Mouse (Mus musculus): ENCODE results near the gene Kif14. TPM values are rescaled to one million over a fixed set of nuclear protein-coding genes. Genes with fewer than 3 reads are reported as not detected.

The Kif14 gene
- total and polyA plus RNA-seq, 3 experiments, result 6.5 to 15.8 TPM; not detected in 1

DNA sequence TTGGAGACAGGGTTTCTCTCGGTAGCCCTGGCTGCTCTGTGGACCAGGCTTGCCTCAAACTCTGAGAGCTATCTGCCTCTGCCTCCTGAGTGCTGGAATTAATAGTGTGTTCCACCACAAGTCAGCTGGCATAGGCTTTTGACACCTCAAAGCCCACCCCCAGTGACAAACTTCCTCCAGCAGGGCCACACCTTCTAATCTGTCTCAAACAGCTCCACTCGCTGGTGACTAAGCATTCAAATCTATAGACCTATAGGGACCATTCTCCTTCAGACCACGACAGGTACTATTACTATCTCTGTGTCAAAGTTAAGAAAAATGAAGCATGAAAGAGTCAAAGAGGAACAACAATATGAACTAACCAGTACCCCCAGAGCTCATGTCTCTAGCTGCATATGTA, 66.4 kb downstream of the Kif14 start:
- Histone ChIP-seq H3K27ac (ENCODE audit: control insufficient read depth, low read depth, low read length) (no peak overlapping the region), H3K27me3 (ENCODE audit: control insufficient read depth in 1 of 2, insufficient read depth in 2 of 2, low read length in 2 of 2) (no peaks in the 10 kb centered on the region), H3K4me3 (ENCODE audit: control insufficient read depth in 1 of 2, insufficient read depth in 1 of 2, low read depth in 2 of 2, low read length in 2 of 2) (no peak overlapping the region), H3K9me3 (replicated peaks; ENCODE audit: insufficient read depth, low read length) (no peaks in the 10 kb centered on the region), H3K79me2 (ENCODE audit: control insufficient read depth, insufficient read depth, low read length, poor library complexity) (no peaks in the 10 kb centered on the region), H3K36me3 (ENCODE audit: control insufficient read depth in 1 of 2, insufficient read depth in 2 of 2, low read length in 2 of 2) (0 out of 4 replicates have a peak, but pooled peaks cover 0 to 1% of the 10 kb centered on the region in 2 experiments), H3K4me1 (ENCODE audit: control insufficient read depth in 1 of 2, insufficient read depth in 2 of 2, low read length in 2 of 2) (no peaks in the 10 kb centered on the region), H3K9ac (ENCODE audit: control insufficient read depth, low read depth, low read length, poor library complexity, severe bottlenecking) (no peak overlapping the region)
- no peak for TF ChIP-seq POLR2A (IDR thresholded peaks at IDR 0.05; ENCODE audit: control insufficient read depth in 1 of 2, insufficient read depth in 1 of 2, low read depth in 1 of 2, low read length in 2 of 2, poor library complexity in 1 of 2)
- TF ChIP-seq RCOR1 (IDR thresholded peaks at IDR 0.05; ENCODE audit: low read depth, low read length), result no peak
- TF ChIP-seq CHD1 (IDR thresholded peaks at IDR 0.05; ENCODE audit: low read depth, low read length), result no peak
- no peak for TF ChIP-seq TCF12 (IDR thresholded peaks at IDR 0.05; ENCODE audit: low read depth, low read length)
- no peak for TF ChIP-seq CHD2 (IDR thresholded peaks at IDR 0.05; ENCODE audit: low read length)
- TF ChIP-seq USF1 (IDR thresholded peaks at IDR 0.05; ENCODE audit: low read depth, low read length), result no peak
- no peak for TF ChIP-seq MYC (IDR thresholded peaks at IDR 0.05; ENCODE audit: low read depth, low read length)
- TF ChIP-seq MAX (IDR thresholded peaks at IDR 0.05; ENCODE audit: low read length), result no peak
- TF ChIP-seq EP300 (IDR thresholded peaks at IDR 0.05; ENCODE audit: low read depth in 1 of 2, low read length in 2 of 2), result peak in 1 of 2 experiments; percentile 40; a peak in 1 of 4 replicates
- no peak for TF ChIP-seq ZKSCAN1 (IDR thresholded peaks at IDR 0.05; ENCODE audit: low read depth, low read length)
- no peak for TF ChIP-seq BHLHE40 (IDR thresholded peaks at IDR 0.05; ENCODE audit: borderline replicate concordance, low read depth, low read length)
- peak; percentile 48 for TF ChIP-seq TAL1 (IDR thresholded peaks at IDR 0.05; ENCODE audit: low read length)
- no peak for TF ChIP-seq JUND (IDR thresholded peaks at IDR 0.05; ENCODE audit: low read depth, low read length)
- no peak for TF ChIP-seq ZC3H11A (IDR thresholded peaks at IDR 0.05; ENCODE audit: low read depth, low read length)
- no peak for TF ChIP-seq MAZ (IDR thresholded peaks at IDR 0.05; ENCODE audit: low read depth, low read length)
- peak; percentile 87 for DNase-seq (ENCODE audit: low read depth, low spot score)

DNA sequence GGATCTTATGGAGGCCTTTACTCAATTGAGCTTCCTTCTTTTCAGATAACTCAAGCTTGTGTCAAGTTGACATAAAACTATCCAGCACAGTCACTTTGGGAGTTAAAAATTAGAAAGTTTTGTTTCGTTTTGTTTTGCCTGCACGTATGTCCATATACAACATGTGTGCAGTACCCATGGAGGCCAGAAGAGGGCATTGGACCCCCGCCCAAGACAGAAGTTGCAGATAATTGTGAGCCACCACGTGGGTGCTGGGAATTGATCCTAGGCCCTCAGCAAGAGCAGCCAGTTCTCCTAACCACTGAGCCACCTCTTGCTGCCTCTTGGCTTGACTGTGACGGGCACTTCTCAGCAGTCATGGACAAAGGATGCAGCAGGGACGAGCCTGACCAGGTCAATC, 70.8 kb downstream of the Kif14 start:
- DNase-seq (ENCODE audit: low read depth, low spot score), result peak; percentile 32
- no peak overlapping the region for H3K4me3 ChIP-seq (ENCODE audit: control insufficient read depth in 1 of 2, insufficient read depth in 1 of 2, low read depth in 2 of 2, low read length in 2 of 2)
- no peaks in the 10 kb centered on the region for H3K4me1 ChIP-seq (ENCODE audit: control insufficient read depth in 1 of 2, insufficient read depth in 2 of 2, low read length in 2 of 2)
- H3K36me3 ChIP-seq (ENCODE audit: control insufficient read depth in 1 of 2, insufficient read depth in 2 of 2, low read length in 2 of 2), result no peaks in the 10 kb centered on the region
- no peaks in the 10 kb centered on the region for H3K79me2 ChIP-seq (ENCODE audit: control insufficient read depth, insufficient read depth, low read length, poor library complexity)
- H3K9me3 ChIP-seq (replicated peaks; ENCODE audit: insufficient read depth, low read length), result no peaks in the 10 kb centered on the region
- TF ChIP-seq POLR2AphosphoS5 (IDR thresholded peaks at IDR 0.05; ENCODE audit: borderline replicate concordance, low read depth, low read length) (no peak), CTCF (IDR thresholded peaks at IDR 0.05 in 2 of 3, conservative IDR thresholded peaks at IDR 0.05 in 1 of 3; ENCODE audit: control insufficient read depth in 1 of 3, insufficient read depth in 1 of 3, low read depth in 2 of 3, low read length in 3 of 3, poor library complexity in 1 of 3, severe bottlenecking in 1 of 3) (peak; percentile 21 to 36 (median 28); a peak in 5 of 6 replicates), RCOR1 (IDR thresholded peaks at IDR 0.05; ENCODE audit: low read depth, low read length) (no peak)
- no peak overlapping the region for H3K27ac ChIP-seq (ENCODE audit: control insufficient read depth, low read depth, low read length)
- no peak overlapping the region for H3K9ac ChIP-seq (ENCODE audit: control insufficient read depth, low read depth, low read length, poor library complexity, severe bottlenecking)
- no peaks in the 10 kb centered on the region for H3K27me3 ChIP-seq (ENCODE audit: control insufficient read depth in 1 of 2, insufficient read depth in 2 of 2, low read length in 2 of 2)
